In the genomic region with DNA sequence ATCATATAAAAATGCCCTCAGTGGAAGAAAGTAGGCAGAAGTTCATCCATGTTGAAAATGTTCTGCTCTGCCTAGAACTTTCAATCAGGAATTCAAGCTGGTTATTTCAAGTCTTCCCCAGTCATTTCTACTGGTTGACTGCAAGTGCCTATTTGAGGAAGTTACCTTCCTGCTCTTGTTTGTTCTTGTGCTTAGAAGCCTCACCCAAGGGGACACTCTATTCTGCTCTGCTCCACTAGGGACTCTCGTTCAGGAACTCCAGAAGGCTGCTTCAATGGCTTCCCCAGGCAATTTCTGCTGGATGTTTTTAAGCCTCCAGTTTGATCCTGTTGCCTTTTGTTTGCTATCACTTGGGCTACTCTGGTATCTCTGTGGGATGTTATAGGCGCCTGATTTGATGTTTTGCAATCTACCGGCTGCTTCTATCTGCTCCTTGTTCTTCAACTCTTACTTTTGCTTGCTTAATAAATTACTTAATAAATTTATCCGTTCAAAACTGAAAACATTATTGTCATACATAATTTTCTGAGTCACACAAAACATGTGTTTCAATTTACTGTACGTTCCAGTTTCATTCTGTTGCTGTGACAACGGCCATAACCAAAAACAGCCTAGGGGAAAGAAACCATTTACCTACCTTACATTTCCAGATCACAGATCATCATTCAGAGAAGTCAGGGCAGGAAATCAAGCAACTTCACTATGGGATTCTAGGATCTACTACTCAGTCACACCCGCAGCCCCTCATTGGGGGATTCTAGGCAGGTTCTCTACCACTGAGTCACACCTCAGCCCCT, we compare ENCODE assay signal across 25 mouse cellular contexts.
DNase-seq lines count a peak whose midpoint lies in the region; ATAC-seq and TF ChIP-seq lines count a peak whose summit lies in the region.
"Had no signal": no experiment of that assay in that cellular context is flagged by ENCODE, and none has a peak within 500 bp of the region (broad histone marks: within the 10 kb centered on the region; RNA-seq: fewer than 3 reads in every experiment).

No protein-coding gene starts in this region.

- DNase-seq in lung, postnatal 0 days (ENCODE audit: low spot score): peak; percentile 61
- DNase-seq in lung, postnatal 36 days: no peak
- DNase-seq in thymus, postnatal 0 days (ENCODE audit: low spot score): no peak
- DNase-seq: adrenal gland, postnatal 14 days; cerebellum, adult 2 months; cerebellum, postnatal 36 days; gastrocnemius, postnatal 14 days; heart, adult 18-20 months; heart, postnatal 10 days; kidney, adult 18-20 months; kidney, postnatal 14 days; liver, postnatal 0 days; lung, postnatal 10 days had no signal

- no peak overlapping the region for H3K4me3 ChIP-seq in lung, postnatal 0 days (ENCODE audit: low read depth, low read length)
- no peak overlapping the region for H3K4me3 ChIP-seq in embryonic facial prominence, embryonic 13.5 days
- H3K4me3 ChIP-seq: heart, embryonic 12.5 days; hindbrain, embryonic 13.5 days; limb, embryonic 12.5 days; megakaryocyte, embryonic 14.5 days; midbrain, embryonic 13.5 days had no signal

- TF ChIP-seq EP300 in lung, postnatal 0 days (IDR thresholded peaks at IDR 0.05): no peak

- TF ChIP-seq CTCF in lung, postnatal 0 days (IDR thresholded peaks at IDR 0.05): no peak

- no peaks in the 10 kb centered on the region for H3K27me3 ChIP-seq in lung, postnatal 0 days (replicated peaks; ENCODE audit: insufficient read depth, low read length)
- H3K27me3 ChIP-seq in embryonic facial prominence, embryonic 13.5 days: no peaks in the 10 kb centered on the region
- H3K27me3 ChIP-seq: heart, embryonic 12.5 days; hindbrain, embryonic 13.5 days; limb, embryonic 12.5 days; midbrain, embryonic 13.5 days had no signal

- H3K9ac ChIP-seq in lung, postnatal 0 days (replicated peaks; ENCODE audit: low read depth): no peak overlapping the region
- no peak overlapping the region for H3K9ac ChIP-seq in embryonic facial prominence, embryonic 13.5 days
- H3K9ac ChIP-seq: heart, embryonic 12.5 days; hindbrain, embryonic 13.5 days; limb, embryonic 12.5 days; liver, postnatal 0 days; midbrain, embryonic 13.5 days had no signal

- WGBS in lung, postnatal 0 days: 66% methylated on average over 7 of the region's 7 CpGs
- WGBS in embryonic facial prominence, embryonic 13.5 days: 37% methylated on average over 7 of the region's 7 CpGs

- no peaks in the 10 kb centered on the region for H3K36me3 ChIP-seq in lung, postnatal 0 days (ENCODE audit: insufficient read depth, low read length)
- no peaks in the 10 kb centered on the region for H3K36me3 ChIP-seq in embryonic facial prominence, embryonic 13.5 days
- H3K36me3 ChIP-seq: heart, embryonic 12.5 days; hindbrain, embryonic 13.5 days; limb, embryonic 12.5 days; midbrain, embryonic 13.5 days had no signal

- H3K9me3 ChIP-seq in lung, postnatal 0 days (ENCODE audit: low read length): no peaks in the 10 kb centered on the region
- no peaks in the 10 kb centered on the region for H3K9me3 ChIP-seq in embryonic facial prominence, embryonic 13.5 days
- H3K9me3 ChIP-seq: heart, embryonic 12.5 days; hindbrain, embryonic 13.5 days; limb, embryonic 12.5 days; megakaryocyte, embryonic 14.5 days; midbrain, embryonic 13.5 days had no signal

- no peaks in the 10 kb centered on the region for H3K4me1 ChIP-seq in lung, postnatal 0 days (ENCODE audit: insufficient read depth, low read depth, low read length)
- peaks cover 6% of the 10 kb centered on the region for H3K4me1 ChIP-seq in embryonic facial prominence, embryonic 13.5 days
- H3K4me1 ChIP-seq: heart, embryonic 12.5 days; hindbrain, embryonic 13.5 days; limb, embryonic 12.5 days; midbrain, embryonic 13.5 days had no signal

- no peak overlapping the region for H3K4me2 ChIP-seq in lung, postnatal 0 days (replicated peaks; ENCODE audit: low read depth, low read length)
- 0 out of 2 replicates have a peak overlapping the region, but pooled peaks have one; percentile 11 for H3K4me2 ChIP-seq in embryonic facial prominence, embryonic 13.5 days
- H3K4me2 ChIP-seq: heart, embryonic 12.5 days; hindbrain, embryonic 13.5 days; limb, embryonic 12.5 days; liver, embryonic 11.5 days; midbrain, embryonic 13.5 days had no signal

- H3K27ac ChIP-seq in lung, postnatal 0 days (ENCODE audit: low read length): no peak overlapping the region
- peak overlapping the region; percentile 71 for H3K27ac ChIP-seq in embryonic facial prominence, embryonic 13.5 days
- H3K27ac ChIP-seq: hindbrain, embryonic 13.5 days; limb, embryonic 12.5 days; midbrain, embryonic 13.5 days had no signal

- ATAC-seq in lung, postnatal 0 days: no peak
- ATAC-seq in embryonic facial prominence, embryonic 13.5 days (ENCODE audit: insufficient number of reproducible peaks, insufficient read depth, low FRiP score, low TSS enrichment, low read depth): no peak
- peak; percentile 43; the same call in 1 of the 2 replicates for ATAC-seq in megakaryocyte, adult 5-6 weeks (ENCODE audit: poor library complexity, severe bottlenecking)
- no peak for ATAC-seq in frontal cortex, adult (ENCODE audit: low TSS enrichment)
- no peak for ATAC-seq in monocyte, adult 5-6 weeks (replicated peaks; ENCODE audit: insufficient number of reproducible peaks, low FRiP score, low TSS enrichment, poor library complexity, severe bottlenecking)
- ATAC-seq: forebrain, embryonic 14.5 days; inflammation-experienced regulatory T-cells, adult 6 months; liver, postnatal 0 days; midbrain, embryonic 13.5 days had no signal
